Mouse (Mus musculus): Measurements from ENCODE around the gene Bcdin3d.

Bcdin3d gene

DNA sequence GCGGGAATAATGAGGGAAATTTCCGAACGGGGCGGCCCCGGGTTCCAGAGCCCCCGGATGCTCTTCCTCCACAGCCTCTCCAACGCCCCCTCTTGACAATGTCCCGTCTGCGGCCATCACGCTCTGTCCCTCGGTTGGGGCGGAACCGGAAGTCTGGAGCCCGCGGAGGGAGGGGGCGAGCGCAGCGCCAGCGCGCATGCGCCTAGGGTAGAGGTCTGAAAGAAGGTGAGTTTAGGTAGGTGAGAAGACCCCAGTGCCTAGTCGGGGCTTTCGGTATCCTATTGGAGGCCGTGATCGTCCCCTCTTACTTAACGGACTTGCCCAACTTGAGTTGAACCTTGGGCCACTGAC is at the start of gene Bcdin3d:
Gene Bcdin3d (minus strand): TSS at position 155 of the 351 bp plus-strand sequence.
- DNase-seq (ENCODE audit: low spot score in 2 of 2): peak; percentile 69 to 86

- DNase-seq (ENCODE audit: low spot score in 2 of 2): no peak
Observed at GRCm38 (mm10) chr15:99520306-99520705, 45.8 kb upstream of the Bcdin3d start.

DNA sequence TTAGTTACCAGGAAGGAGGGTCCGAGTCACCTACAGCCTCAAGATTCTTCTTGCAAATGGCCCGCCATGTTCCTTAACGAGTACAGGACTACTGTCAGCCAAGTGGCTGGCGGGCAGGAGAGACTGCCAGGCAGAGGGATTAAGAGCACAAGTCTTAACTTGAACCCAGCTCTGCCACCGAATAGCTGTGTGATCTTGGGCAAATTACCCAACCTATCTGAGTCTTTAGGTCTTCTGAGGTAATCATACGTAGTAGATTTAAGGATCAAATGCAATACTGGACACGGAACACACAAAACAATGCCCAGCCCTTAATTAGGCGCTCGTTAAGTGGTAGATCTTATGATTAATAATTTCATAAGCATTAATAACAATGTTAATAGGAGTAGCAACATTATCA is 45.1 kb upstream of the Bcdin3d start:
- DNase-seq (ENCODE audit: low spot score in 2 of 2): no peak

- DNase-seq (ENCODE audit: low spot score in 2 of 2): no peak
Observed at GRCm38 (mm10) chr15:99517715-99518114, 43.2 kb upstream of the Bcdin3d start.

GRCm38 (mm10) chr15:99516715-99517114 is 42.2 kb upstream of the Bcdin3d start:
- DNase-seq (ENCODE audit: low spot score in 2 of 2): no peak

- DNase-seq (ENCODE audit: low spot score in 2 of 2): no peak
Observed at GRCm38 (mm10) chr15:99511797-99512525, 37.4 kb upstream of the Bcdin3d start.

- DNase-seq (ENCODE audit: low spot score in 2 of 2): no peak
Observed at GRCm38 (mm10) chr15:99510621-99511020, 36.1 kb upstream of the Bcdin3d start.

- DNase-seq (ENCODE audit: low spot score in 2 of 2): no peak
Observed at GRCm38 (mm10) chr15:99509840-99510239, 35.3 kb upstream of the Bcdin3d start.

DNA sequence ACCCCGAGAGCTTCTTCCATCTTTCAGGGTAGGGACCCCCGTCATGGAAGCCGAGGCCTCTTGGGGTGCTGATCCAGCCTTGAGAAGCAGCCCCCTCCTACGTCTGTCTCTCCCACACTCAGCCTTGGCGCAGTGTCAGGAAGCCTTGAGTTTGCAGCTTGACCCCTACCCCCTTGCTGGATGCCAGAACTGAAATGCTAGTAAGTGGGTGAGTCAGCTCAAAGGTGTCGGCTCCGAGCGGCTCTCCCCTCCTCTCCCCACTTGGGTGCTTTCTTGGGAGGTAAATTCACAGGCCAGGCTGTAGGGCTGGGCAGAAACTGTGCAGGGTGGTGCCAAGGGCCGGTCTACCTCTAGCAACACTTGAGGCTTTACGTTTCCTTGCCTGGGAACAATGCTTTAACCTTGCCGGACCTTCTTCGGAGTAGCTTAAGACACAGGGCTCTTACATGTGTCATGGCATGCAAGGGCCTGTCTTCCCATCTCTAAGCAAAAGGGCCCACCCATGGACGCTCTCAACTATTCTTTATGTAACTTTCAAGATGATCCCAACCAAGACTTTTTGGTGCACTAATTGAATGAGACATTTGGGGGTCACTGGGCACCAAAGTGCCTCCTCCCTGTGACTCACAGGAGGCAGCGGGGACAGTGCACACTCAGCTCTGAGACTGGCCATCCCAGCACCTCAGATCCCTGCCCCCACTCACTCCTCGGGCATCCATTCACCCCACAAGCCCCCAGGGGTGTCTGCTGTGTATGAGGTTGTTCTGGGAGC is 31.0 kb upstream of the Bcdin3d start:
- no peak for DNase-seq (ENCODE audit: low spot score in 2 of 2)

GRCm38 (mm10) chr15:99503256-99503655 is 28.7 kb upstream of the Bcdin3d start:
- DNase-seq (ENCODE audit: low spot score in 2 of 2): no peak

GRCm38 (mm10) chr15:99502311-99502831 is 27.8 kb upstream of the Bcdin3d start:
- DNase-seq (ENCODE audit: low spot score in 2 of 2): no peak

GRCm38 (mm10) chr15:99501292-99502260 is 27.0 kb upstream of the Bcdin3d start:
- no peak for DNase-seq (ENCODE audit: low spot score in 2 of 2)

DNA sequence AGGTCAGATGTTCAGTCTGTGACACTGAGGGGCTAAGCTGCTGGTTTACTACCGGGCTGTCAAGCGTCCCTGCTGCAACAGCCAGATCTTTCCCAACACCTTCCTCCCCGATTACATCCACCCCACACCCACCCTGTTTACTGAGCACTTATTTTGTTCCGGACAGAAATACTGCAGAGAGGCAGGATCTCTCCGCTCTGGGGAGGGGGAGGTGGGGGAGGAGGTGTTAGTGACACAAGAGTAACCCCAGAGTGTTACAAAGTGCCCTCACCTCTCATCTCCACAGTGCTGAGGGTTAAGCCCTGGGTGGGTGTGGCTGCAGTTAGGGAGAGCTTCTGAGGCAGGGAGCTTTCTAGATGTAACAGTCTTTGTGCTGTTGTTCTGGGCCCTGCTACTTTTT is 25.8 kb upstream of the Bcdin3d start:
- DNase-seq (ENCODE audit: low spot score in 2 of 2): no peak

- DNase-seq (ENCODE audit: low spot score in 2 of 2): no peak
Observed at GRCm38 (mm10) chr15:99499726-99500125, 25.2 kb upstream of the Bcdin3d start.

DNA sequence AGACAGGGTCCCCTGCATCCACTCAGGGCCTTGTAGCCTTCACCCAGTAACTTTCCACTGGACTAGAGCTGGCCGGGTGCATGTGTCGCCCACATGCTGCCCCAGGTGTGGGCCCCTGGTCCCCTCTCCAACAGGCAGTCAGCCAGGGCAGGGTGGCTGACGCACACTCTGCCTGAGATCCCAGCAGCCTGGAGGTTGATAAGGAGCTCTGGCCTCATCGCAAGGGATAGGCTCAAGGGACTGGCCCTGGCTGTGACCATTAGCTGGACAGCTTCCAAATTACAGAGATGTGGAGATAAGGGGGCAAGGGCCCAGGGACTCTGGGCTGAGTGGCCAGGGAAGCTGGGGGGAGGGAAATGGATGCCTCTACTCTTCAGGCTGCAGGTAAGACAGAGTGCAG is 24.3 kb upstream of the Bcdin3d start:
- no peak for DNase-seq (ENCODE audit: low spot score in 2 of 2)

DNA sequence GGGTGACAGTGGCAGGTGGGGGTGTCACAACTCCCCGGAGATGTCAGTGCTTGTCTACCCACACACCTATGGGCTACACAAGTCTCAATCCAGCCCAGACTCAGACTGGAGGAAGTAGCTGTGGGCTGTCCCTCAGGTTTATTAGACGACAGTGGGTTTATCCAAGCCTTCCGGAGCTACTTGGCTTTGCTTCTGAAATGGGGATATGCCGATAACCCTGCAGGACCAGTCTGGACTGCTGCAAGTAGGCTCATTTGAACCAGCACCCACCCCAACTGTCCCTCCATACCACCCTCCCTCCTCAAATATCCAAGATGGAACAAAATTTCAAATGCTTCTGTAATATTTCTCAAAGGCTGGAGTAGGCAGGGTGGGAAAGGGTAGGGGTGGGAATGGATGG is 23.8 kb upstream of the Bcdin3d start:
- no peak for DNase-seq (ENCODE audit: low spot score in 2 of 2)

DNA sequence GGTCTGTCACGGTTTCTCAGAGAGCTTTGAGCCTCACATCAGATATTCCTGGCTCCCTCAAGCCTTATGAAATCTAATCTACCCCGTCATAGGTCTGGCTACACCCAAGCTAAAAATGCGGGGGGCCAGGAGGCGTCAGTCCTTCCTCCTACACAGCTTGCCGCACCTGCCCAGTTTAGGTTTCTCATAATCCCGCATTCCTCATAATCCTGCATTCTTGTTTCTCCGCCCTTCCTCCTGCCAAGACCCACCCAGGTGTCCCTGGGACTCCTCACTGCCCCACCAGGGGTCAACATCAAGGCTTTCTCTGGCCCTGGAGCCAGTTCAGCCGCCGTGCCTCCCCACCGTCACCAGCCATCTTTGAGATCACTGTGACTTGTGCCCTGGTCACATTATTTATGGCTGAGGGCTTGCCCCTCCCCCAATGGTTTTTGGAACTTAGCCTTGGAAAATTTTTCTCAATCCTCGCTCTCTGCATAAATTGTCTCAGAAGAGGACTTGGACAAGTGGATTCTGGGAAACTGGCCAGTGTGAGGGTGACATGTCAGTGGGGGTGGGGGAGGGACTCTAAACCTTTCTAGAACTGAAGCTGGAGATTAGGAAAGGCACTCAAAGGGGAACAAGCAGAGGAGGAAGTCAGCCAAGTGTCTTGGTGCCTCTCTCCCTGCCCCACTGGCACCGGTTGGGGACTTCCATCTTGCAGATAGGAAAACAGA is 23.2 kb upstream of the Bcdin3d start:
- DNase-seq (ENCODE audit: low spot score in 2 of 2): no peak

GRCm38 (mm10) chr15:99497061-99497460 is 22.5 kb upstream of the Bcdin3d start:
- peak in 1 of 2 experiments; percentile 44 for DNase-seq (ENCODE audit: low spot score in 2 of 2)

GRCm38 (mm10) chr15:99484745-99485144 is 10.2 kb upstream of the Bcdin3d start:
- no peak for DNase-seq (ENCODE audit: low spot score in 2 of 2)

- DNase-seq (ENCODE audit: low spot score in 2 of 2): no peak
Observed at GRCm38 (mm10) chr15:99475814-99476213, 1.3 kb upstream of the Bcdin3d start.

Measured in spleen, postnatal 10 days (tissue).